Mouse (Mus musculus) erythroblast, adult 5-6 weeks (primary cell): ENCODE data around the gene Fscn1. TPM values are rescaled to one million over a fixed set of nuclear protein-coding genes. Genes with fewer than 3 reads are reported as not detected.

Experiments used
- total RNA-seq, 2 experiments: library from RNA; stranded (forward) in 1 of 2; stranded (reverse) in 1 of 2; fragments of 150-400 nt in 1 of 2; fragments of 200-764, 138-1000 nt in 1 of 2; gene quantifications; 2 replicates each; pipeline versions ENCODE4 v1.2.3 to v1.2.4; 2015 to 2017; ENCODE audit warnings: low replicate concordance in 2 of 2

Fscn1 gene
- total RNA-seq, 2 experiments from 2014 or later: not detected

Other genes with a start within 250 kb of the Fscn1 start
- gene Tnrc18, start 142.7 kb upstream of the Fscn1 start, total RNA-seq (2015; ENCODE audit: low replicate concordance): 5.4 and 7.9 TPM in 2 replicates
- gene Tnrc18, start 142.7 kb upstream of the Fscn1 start, total RNA-seq (2017; ENCODE audit: low replicate concordance): 5.0 and 6.0 TPM in 2 replicates
- 0.84 and 8.3 TPM in 2 replicates for gene Fbxl18, start 64.9 kb upstream of the Fscn1 start, total RNA-seq (2015; ENCODE audit: low replicate concordance)
- gene Fbxl18, start 64.9 kb upstream of the Fscn1 start, total RNA-seq (2017; ENCODE audit: low replicate concordance): 0.56 and 1.4 TPM in 2 replicates
- 4,143 and 4,236 TPM in 2 replicates for gene Actb, start 53.6 kb upstream of the Fscn1 start, total RNA-seq (2015; ENCODE audit: low replicate concordance)
- 1,451 and 2,396 TPM in 2 replicates for gene Actb, start 53.6 kb upstream of the Fscn1 start, total RNA-seq (2017; ENCODE audit: low replicate concordance)
- gene Rnf216, start 152.7 kb downstream of the Fscn1 start, total RNA-seq (2015; ENCODE audit: low replicate concordance): 10.4 and 19.9 TPM in 2 replicates
- 31.5 and 53.4 TPM in 2 replicates for gene Rnf216, start 152.7 kb downstream of the Fscn1 start, total RNA-seq (2017; ENCODE audit: low replicate concordance)
- not detected in 2 replicates for gene Olfr718-ps1, start 187.2 kb downstream of the Fscn1 start, total RNA-seq (2015; ENCODE audit: low replicate concordance)
- gene Olfr718-ps1, start 187.2 kb downstream of the Fscn1 start, total RNA-seq (2017; ENCODE audit: low replicate concordance): not detected in 2 replicates
- gene Rbak, start 220.4 kb downstream of the Fscn1 start, total RNA-seq (2015; ENCODE audit: low replicate concordance): 1.7 TPM in 1 of 2 replicates, not detected in the other
- 0.42 and 0.51 TPM in 2 replicates for gene Rbak, start 220.4 kb downstream of the Fscn1 start, total RNA-seq (2017; ENCODE audit: low replicate concordance)
- not detected in 2 replicates for gene Spdye4b, start 220.7 kb downstream of the Fscn1 start, total RNA-seq (2015; ENCODE audit: low replicate concordance)
- gene Spdye4b, start 220.7 kb downstream of the Fscn1 start, total RNA-seq (2017; ENCODE audit: low replicate concordance): not detected in 2 replicates